Mouse (Mus musculus) left cerebral cortex, adult 2 months (tissue): ENCODE measurements at regions not wholly inside any gene's neighbourhood (a gene's known extent, or its start where the extent isn't known, plus 50 kb on each side); places are given as distances from the start of the nearest gene placed in this dataset.

Experiments
- DNase-seq, 2 experiments: peaks; one replicate each; pipeline ENCODE4 v3.0.0; 2021 to 2022; ENCODE audit warnings: low spot score in 2 of 2, mixed read lengths in 1 of 2; ENCODE audit errors: extremely low spot score in 1 of 2
- H3K27ac ChIP-seq: fragments of 200-600 bp; 2 replicates; pipeline ENCODE4 v1.8.1; 2022
- H3K4me3 ChIP-seq: fragments of 200-600 bp; 2 replicates; pipeline ENCODE4 v1.8.1; 2022
- CTCF ChIP-seq: fragments of 200-600 bp; IDR thresholded peaks from 2 replicates; pipeline ENCODE4 v1.8.1; 2022; ENCODE audit warnings: antibody characterized with exemption, mild to moderate bottlenecking, moderate library complexity
- intact Hi-C: fragments of 180-260 bp; cut with DNase I; formaldehyde crosslinking; loops from one replicate; pipeline ENCODE4 v1.15.1; 2025

GRCm38 (mm10) chr15:94219907-94220306 is 245.3 kb downstream of the Adamts20 start:
- no peak for DNase-seq
- intact Hi-C loops: no loop called here
- no peak overlapping the region for H3K4me3 ChIP-seq
- H3K27ac ChIP-seq: no peak overlapping the region
- no peak for TF ChIP-seq CTCF

DNA sequence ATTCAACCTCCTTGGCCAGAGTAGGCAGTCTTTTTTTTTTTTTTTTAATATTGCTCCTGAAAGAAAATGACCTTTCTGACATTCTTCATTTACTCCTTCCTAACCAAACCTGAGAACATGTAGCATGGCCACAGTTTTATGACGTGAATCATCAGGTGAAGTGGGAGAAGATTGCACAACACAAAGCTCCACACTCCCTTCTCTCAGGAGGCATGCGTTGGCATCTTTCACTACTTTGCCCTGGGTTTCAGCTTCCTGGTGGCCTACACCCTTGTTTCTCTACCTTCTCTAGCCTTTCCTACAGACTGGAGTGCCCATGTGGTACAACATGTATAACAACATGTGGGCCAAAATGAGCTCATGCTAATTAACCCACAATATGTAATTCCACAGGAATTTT is 248.5 kb downstream of the Adamts20 start:
- TF ChIP-seq CTCF: no peak
- no peak overlapping the region for H3K27ac ChIP-seq
- intact Hi-C loops: no loop called here
- DNase-seq: no peak
- no peak overlapping the region for H3K4me3 ChIP-seq

DNA sequence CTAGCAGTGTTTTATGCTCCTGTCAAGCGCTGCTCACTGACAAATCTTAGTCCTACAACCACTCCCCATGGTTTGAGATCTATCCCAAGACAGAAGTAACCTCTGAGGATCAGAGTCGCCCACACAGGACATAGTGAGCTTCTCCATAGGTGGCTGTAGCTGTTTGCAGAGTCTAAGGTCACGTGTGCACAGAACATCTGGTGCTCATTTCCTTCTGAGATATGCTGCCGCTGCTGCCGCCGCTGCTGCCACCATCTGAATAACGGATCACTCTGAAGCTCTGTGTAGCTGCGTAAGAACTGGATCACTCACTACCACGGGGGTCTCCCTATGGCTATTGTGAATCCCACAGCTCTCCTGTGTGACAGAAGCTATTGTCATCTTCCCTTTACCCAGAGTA is 250.8 kb downstream of the Adamts20 start:
- Histone ChIP-seq H3K27ac (no peak overlapping the region; the same call in 1 of the 2 replicates), H3K4me3 (no peak overlapping the region)
- DNase-seq: no peak
- TF ChIP-seq CTCF: no peak
- intact Hi-C loops: loop anchor here (5.0 kb wide), 1 partner anchor 617 kb away; the partner anchor contains the start of gene Prickle1

DNA sequence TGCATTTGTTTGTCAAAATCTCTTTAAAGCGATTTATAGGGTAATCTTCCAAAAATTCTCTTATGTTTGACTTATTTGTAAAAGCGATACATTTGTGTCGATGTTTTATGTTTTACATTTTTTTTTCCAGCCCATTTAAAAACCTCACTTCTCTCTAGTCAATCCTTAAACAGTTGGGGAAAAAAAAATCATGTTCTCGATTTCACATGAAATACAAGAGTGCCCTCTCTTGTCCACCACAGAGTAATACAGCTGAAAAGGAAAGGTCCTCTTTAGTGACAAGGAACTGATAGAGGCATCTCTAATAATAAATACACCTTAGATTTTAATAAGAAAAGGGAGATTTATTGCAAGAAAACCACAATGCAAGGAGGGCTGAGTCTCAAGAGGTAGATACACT is 251.8 kb downstream of the Adamts20 start:
- peak; percentile 88 for TF ChIP-seq CTCF
- Histone ChIP-seq H3K27ac (no peak overlapping the region), H3K4me3 (no peak overlapping the region)
- no peak for DNase-seq
- intact Hi-C loops: loop anchor here (2.0 to 5.0 kb wide), 2 partner anchors 616 to 695 kb away; partner anchors contain the start of gene Prickle1

- TF ChIP-seq CTCF: no peak
- intact Hi-C loops: no loop called here
- no peak for DNase-seq
- no peak overlapping the region for H3K4me3 ChIP-seq
- no peak overlapping the region for H3K27ac ChIP-seq
Observed at GRCm38 (mm10) chr15:94208476-94208875, 256.7 kb downstream of the Adamts20 start.

DNA sequence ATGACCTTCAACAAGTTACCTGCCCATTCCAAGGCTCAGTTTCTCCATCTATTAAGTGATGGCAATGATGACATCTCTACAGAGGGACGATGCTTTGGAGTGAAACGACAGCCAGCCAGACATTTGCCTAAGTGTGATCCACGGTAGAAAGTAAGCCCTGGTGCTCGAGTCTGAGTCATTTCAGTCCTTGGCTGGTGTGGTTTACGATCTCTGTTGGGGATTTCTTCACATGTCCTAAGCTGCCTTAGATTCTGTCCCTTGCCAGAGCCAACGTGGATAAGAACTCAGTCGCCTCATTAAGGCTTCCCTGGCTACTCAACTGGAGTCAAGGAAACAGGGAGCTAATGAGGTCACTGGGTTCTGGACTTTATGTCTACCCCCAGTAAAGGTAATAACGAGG is 258.8 kb downstream of the Adamts20 start:
- DNase-seq: no peak
- intact Hi-C loops: no loop called here
- Histone ChIP-seq H3K4me3 (no peak overlapping the region), H3K27ac (no peak overlapping the region)
- no peak for TF ChIP-seq CTCF

GRCm38 (mm10) chr15:94205309-94205893 is 259.8 kb downstream of the Adamts20 start:
- intact Hi-C loops: no loop called here
- DNase-seq: no peak
- Histone ChIP-seq H3K4me3 (no peak overlapping the region), H3K27ac (no peak overlapping the region)
- no peak for TF ChIP-seq CTCF

GRCm38 (mm10) chr15:94190081-94190488 is 275.1 kb downstream of the Adamts20 start:
- Histone ChIP-seq H3K4me3 (no peak overlapping the region), H3K27ac (no peak overlapping the region)
- intact Hi-C loops: no loop called here
- no peak for TF ChIP-seq CTCF
- no peak for DNase-seq

DNA sequence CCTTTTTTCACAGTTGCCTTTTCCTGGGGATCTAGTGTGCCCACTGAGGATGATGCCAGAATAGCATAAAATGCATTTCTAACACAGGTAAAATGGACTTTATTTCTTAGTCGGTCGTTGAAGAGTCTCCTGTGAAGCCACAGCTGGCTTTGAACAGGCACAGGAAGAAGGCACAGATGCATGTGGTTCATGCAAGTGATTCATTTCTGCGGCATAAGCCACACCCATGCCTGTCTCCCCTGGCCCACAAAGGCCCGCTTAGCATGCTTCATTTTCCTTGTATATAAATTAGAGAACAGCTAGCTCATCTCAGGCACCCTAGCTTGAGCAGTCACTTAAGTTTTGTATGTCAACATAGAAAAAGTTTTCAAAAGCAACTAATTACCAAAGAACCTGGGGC is 277.6 kb downstream of the Adamts20 start:
- no peak overlapping the region for H3K4me3 ChIP-seq
- no peak overlapping the region for H3K27ac ChIP-seq
- DNase-seq: no peak
- TF ChIP-seq CTCF: no peak
- intact Hi-C loops: no loop called here

DNA sequence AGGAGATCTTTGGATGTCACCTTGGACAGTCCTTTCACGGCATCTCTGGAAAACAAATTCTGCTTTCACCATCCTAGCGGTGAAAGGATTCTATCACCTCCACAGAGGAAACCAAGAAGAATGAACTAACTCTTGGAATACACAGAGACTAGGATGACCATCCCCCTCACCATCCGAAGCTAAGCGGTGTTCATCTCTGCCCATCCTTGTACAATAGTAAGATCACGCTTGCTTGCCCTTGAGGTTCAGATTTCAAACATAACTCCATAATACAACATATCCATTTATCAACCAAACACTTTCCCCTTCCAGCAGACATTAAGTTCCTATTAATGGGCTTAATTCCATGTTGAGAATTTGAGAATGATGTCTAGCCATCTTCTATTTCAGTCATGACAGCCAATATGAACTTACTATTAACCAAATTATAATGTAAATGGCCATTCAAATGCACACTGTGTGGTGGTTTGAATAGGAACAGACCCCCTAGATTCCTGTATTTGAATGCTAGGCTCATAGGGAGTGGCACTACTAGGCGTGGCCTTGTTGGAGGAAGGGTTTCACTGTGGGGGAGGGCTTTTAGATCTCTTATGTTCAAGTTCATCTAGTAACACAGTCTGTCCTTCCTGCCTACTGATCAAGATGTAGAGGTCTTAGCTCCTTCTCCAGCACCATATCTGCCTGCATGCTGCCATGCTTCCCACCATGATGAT is 281.4 kb downstream of the Adamts20 start:
- Histone ChIP-seq H3K27ac (no peak overlapping the region), H3K4me3 (no peak overlapping the region)
- no peak for DNase-seq
- TF ChIP-seq CTCF: no peak
- intact Hi-C loops: no loop called here

DNA sequence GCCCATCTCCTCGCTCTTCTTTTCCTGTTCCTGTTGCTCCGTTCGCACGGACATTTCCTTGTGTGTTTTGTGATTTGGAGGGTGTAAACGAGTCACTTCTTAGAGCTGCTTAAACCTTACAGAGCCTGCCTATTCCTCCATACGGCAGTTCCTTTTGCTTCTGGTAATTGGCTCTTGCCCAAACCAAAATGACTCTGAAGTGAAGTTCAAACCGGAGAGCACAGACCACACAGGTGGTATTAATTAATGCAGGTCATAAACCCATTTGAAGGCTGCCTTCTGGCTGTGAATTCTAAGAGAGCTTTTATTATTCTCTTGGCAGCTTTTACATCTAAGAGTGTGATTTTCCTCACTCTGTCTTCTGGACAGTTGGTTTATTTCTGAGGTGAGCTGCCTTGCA is 291.1 kb downstream of the Adamts20 start:
- no peak for DNase-seq
- no peak for TF ChIP-seq CTCF
- H3K27ac ChIP-seq: no peak overlapping the region

DNA sequence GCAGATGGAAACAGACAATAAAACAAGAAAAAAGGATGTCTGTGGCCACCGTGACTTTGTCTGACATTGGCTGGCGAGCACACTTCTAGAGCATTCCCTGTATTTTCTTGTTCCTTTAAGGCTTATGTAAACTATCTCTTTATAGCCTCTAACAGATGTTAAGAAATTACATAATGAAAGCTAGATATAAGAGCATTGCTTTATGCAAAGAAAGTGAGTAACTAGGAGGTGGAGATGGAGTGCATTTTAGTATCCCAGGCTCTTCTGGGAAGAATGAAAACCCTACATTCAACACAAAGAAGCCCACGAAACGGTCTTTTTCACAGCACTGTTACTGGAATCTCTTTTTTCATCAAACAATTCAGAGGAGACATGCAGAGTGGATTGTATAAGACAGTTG is 304.4 kb downstream of the Adamts20 start:
- intact Hi-C loops: loop anchor here (5.0 kb wide), 1 partner anchor 279 kb away; no protein-coding TSS in a partner anchor
- no peak for TF ChIP-seq CTCF
- H3K27ac ChIP-seq: peak overlapping the region; percentile 90
- H3K4me3 ChIP-seq: no peak overlapping the region
- no peak for DNase-seq

More for the DNA sequence above, 291.1 kb downstream of the Adamts20 start:
- intact Hi-C loops: no loop called here
- no peak overlapping the region for H3K4me3 ChIP-seq

GRCm38 (mm10) chr15:94139534-94139958 is 325.7 kb downstream of the Adamts20 start:
- intact Hi-C loops: no loop called here
- DNase-seq: no peak
- no peak for TF ChIP-seq CTCF
- H3K4me3 ChIP-seq: no peak overlapping the region
- no peak overlapping the region for H3K27ac ChIP-seq
